Mouse (Mus musculus) MEL-GATA-1-ER (cell line): ENCODE results near the gene Muc5b.
"Not testable (repeated sequence)": the region's sequence is repeated elsewhere in the genome, so short reads cannot be mapped to it uniquely, and the experiment has no call there.

Experiments
- DNase-seq: peaks from one replicate; pipeline ENCODE4 v3.0.0-alpha.2; 2012; ENCODE audit warnings: low read depth; ENCODE audit errors: extremely low read depth

Gene Muc5b

DNA sequence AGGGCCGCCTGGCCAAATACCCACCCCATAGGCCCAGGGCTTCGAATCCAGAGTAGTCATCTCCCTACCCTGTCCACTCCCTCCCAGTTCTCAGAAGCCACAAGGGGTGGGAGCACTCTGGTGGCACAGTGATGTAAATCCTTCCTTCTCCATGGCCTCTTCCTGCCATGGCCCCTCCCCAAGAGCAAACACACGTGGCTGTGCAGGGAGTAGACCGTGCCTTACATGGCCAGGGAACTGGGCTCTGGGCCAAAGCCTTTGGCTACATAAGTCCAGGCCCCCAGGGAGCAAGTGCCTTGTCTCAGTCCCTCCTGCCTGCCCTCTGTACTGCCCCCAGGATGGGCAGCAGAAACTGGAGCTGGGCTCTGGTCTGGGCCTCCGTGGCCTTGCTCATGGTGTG is at the start of gene Muc5b:
Gene Muc5b, plus strand, starts transcription at position 292 of the 400 bp plus-strand sequence.
- DNase-seq: no peak

DNA sequence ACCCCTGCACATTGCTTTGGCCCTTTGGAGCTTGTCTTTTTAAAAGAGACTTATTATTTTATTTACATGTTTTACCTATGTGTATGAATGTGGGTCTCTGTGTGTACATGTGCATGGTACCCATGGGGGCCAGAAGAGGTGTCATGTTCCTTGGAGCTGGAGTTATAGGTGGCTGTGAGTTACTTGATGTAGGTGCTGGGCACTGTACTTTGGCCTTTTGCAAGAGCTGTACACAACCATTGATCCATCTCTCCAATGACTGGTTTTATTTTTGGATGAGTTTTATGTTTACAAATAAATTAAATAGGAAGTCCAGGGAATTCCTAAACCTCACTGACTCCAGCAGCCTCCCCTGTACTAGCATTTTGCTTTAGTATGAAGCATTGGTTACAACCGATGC is 44.6 kb upstream of the Muc5b start:
- no peak for DNase-seq

DNA sequence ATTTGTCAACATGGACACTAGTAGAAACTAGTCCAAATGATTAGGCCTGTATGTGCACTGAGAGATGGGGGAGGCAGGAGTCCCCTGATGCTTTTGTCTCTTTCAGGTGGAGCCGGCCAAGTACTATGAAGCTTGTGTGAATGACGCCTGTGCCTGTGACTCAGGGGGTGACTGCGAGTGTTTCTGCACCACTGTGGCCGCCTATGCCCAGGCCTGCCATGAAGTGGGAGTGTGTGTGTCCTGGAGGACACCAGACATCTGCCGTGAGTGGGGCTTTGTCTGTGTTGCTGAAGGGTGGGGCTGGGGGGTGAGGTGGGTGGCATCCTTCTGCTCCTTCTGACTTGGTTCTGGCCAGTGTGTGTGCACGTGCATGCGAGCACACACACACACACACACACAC is 35.7 kb upstream of the Muc5b start:
- DNase-seq: no peak

DNA sequence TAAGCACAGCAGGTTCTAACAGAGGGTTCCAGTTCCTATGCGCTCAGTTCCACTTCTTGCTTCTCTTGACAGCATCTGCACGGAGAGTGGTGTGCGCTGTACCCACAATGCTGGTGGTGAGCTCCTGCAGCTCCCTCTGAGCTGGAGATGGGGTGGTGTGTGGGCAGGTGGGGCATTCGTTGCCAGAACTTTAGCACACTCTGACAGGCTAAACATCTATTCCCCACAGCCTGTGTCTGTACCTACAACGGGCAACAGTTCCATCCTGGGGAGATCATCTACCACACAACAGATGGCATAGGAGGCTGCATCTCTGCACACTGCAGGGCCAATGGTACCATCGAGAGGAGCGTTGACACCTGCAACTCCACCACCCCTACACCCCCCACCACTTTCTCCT is 33.5 kb upstream of the Muc5b start:
- no peak for DNase-seq

DNA sequence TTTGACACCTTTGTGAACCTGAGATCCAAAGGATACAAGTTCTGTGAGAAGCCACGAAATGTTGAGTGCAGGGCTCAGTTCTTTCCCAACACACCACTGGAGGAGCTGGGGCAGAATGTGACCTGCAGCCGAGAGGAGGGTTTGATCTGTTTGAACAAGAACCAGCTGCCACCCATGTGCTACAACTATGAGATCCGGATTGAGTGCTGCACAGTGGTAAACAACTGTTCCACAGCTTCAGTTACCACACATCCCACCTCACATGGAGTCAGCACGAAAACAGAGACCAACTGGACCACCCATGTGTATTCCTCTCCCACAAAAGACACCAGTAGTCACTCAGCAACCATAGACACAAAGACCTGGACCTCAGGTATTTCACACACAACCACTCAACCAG is 31.0 kb upstream of the Muc5b start:
- not testable (repeated sequence) for DNase-seq

DNA sequence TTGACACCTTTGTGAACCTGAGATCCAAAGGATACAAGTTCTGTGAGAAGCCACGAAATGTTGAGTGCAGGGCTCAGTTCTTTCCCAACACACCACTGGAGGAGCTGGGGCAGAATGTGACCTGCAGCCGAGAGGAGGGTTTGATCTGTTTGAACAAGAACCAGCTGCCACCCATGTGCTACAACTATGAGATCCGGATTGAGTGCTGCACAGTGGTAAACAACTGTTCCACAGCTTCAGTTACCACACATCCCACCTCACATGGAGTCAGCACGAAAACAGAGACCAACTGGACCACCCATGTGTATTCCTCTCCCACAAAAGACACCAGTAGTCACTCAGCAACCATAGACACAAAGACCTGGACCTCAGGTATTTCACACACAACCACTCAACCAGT is 28.9 kb upstream of the Muc5b start:
- DNase-seq: not testable (repeated sequence)

DNA sequence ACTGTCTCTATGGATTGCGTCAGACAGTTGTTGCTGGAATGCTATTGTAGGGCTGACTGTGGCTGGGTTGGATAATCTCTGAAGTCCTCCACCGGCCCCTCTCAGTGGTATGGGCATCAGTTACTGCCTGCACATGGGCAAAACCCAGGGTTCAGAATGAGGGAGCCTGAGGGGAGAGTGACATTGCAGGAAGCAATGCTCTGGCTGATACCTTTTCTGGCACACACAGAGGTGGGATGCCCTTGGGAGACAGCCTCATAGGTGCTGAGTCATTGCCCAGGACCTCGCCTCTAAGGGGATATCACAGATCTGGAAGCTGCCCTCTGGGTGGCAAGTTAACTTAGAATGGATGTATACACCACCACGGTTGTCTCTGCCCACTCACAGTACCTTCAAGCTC is 25.5 kb upstream of the Muc5b start:
- no peak for DNase-seq

DNA sequence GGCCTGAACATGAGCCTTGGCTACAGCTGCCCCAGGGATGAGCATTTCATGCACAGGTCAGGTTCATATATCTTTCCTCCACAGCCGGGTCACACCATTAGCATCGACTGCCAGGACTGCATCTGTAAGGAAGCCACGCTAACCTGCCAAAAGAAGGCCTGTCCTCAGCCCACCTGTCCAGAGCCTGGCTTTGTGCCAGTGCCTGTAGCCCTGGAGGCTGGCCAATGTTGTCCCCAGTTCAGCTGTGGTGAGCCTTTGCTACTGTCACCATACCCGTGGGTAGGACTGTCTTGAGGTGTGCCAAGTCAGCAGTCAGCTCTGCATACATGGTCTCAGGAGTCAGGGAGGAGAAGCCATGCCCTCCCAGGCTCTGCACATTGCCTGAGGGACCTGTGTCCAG is 23.5 kb upstream of the Muc5b start:
- no peak for DNase-seq

DNA sequence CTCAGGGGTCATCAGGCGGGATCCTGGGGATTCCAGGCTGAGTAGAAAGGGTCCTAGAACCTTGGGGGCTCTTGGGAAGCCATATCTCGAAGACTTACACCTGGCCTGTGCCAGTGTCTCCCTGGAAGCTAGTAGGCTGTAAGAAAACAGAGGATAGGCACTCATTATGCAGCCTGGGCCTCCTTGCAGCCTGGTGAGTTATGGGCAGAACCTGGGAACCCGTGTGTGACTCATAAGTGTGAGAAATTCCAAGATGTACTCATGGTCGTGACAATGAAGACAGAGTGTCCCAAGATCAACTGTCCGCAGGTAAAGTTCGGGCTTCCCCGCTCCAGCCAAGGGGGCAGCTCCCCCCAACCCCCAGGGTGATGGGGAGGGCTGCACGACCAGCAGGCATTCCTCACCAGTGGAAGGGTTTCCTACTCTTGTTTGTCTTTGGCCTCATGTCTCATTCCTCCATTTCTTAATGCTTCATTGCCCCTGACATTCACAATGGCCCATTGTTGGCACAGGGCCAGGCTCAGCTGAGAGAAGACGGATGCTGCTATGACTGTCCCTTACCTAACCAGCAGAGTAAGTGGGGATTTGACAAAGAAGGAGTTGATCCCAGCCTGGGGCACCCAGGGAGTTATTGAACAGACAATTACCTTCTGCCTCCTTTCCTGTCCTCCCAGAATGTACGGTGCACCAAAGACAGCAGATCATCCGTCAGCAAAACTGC is 21.4 kb upstream of the Muc5b start:
- DNase-seq: no peak

DNA sequence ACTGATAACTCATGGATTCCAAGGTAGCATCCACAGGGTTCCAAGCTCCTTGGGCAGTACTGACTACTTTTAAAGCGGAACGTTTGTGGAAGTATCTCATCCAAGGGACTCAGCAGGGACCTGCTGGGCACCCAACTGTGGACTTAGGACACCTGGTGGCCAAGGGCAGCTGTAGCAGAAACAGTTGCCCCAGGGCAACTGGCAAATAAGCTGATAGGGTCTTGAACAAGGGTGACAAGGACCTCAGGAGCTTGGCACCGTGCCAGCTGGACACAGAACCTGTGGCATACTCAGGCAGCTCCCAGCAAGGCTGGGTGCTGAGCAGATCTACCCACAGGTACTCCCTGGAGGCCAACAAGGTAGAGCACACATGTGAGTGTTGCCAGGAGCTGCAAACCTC is 20.6 kb upstream of the Muc5b start:
- no peak for DNase-seq

DNA sequence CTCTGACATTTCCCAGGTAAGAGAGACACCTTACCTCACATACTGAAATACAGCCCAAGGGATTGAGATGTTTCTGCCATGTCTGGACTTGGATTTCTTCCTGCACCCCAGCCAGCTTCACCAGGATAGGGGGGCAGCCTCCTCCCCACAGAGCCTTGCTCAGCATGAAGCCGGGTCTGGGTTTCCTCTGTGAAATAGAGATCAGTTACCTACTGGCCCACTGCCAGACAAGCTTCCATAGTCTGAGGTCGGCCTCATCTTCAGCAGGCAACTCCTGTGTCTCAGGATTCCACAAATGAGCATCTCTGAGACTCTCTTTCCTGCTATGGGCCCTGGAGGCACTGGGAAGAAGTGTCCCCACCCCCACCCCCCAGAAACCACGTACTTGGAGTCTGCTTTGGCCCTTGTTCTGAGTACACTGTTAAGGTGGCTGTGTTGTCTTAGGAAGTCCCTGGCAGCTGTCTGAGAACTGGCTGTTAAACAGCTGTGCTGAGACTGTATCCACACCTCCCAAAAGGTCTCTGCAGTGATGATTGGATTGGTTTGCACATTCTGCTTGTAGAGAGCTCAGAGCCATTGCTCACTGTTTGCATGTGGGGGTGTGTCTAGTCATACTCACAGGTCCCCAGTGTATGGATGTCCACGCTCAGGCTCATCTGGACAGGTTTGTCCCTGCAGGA is 16.1 kb upstream of the Muc5b start:
- no peak for DNase-seq

DNA sequence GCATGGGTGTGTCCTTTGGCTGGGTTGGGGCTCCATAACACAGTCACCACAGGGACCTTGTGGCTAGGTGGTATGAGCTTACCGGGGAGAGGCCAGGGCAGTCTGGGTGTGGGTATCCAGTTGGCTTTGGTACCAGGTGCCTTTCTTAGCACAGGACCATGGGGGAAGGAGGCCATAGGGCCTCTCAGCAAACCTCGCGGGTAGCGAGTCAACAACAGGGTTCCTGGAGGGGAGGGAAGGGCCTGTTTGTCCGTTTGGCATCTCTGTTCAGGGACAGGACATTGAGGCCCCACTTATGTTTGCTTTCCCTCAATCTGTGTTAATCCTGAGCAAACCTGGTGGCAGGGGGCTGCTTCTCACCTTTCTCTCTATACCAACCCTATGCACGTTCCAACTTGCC is 15.2 kb upstream of the Muc5b start:
- no peak for DNase-seq

DNA sequence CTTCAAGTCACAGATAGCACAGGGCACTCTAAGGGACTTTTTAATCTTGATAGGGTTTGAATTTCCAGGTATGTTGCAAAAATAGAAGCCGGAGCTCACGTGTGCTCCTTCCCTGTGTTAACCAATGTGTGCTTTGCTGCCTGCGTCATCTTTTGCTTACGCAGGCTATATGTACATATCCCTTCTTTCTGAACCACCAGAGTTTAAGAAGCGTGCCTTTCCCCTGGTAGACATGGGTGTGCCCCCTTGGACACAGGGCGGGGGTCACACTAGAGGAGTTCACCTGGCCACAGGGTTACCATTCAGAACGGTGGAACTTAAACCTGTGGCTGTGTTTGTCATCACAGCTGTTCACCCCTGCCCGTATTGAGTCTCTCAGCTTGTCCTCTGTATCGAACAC is 14.5 kb upstream of the Muc5b start:
- DNase-seq: no peak

DNA sequence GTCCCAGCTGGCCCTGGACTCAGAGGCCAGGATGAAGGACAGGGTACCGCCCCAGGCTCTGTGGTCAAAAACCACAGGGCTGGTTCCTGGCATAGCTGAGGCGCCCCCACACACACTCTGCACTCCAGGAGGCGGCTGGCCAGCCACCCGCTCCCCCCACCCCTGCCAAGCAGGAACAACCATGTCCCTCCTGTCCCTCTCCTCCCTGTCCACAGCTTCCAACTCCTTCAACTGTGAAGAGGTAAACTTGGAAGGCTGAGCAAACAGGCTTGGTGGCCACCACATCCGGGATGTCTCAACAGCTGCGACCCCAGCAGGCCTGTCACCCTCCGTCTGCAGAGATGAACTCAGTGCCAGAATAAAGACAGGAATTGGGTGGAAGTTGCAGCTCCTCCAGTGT is 2.9 kb upstream of the Muc5b start:
- DNase-seq: no peak

DNA sequence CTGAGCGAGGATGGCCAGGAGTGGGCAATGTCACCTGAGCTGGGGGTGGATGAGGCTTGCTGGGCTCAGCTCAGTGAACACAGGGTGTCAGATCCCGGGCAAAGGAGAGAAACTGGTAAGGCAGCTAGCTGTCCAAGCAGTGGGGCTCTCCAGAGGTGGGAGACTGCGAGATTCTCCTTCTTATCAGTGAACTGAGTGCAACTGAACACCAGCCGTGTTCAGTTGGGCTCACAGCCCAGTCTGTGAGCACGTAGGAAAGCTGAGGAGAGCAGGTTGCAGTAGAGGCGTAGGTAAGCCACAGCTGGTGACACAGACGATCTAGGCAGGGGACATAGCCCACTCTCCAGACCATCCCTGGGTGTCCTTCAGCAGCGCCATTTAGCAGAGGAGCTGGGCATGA is 2.4 kb upstream of the Muc5b start:
- DNase-seq: no peak

DNA sequence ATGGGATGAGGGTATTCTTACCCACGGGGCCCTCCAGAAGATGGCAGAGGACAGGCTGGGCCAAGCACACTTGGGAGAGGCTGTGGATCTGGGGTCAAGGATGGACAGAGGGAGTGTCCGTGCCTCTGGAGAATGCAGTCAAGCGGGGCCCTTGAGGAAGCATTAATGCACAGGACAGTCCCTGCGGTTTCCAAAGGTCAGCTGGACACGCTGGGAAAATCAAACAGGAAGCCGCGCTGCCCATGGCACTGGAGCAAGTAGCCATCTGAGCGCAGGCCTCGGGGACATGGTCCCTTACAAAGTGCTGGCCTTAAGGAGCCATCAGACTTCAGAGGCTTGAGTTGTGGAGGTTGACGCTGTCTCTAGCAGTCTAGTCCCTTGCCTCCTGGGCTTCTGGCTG is 1.5 kb downstream of the Muc5b start:
- DNase-seq: no peak

DNA sequence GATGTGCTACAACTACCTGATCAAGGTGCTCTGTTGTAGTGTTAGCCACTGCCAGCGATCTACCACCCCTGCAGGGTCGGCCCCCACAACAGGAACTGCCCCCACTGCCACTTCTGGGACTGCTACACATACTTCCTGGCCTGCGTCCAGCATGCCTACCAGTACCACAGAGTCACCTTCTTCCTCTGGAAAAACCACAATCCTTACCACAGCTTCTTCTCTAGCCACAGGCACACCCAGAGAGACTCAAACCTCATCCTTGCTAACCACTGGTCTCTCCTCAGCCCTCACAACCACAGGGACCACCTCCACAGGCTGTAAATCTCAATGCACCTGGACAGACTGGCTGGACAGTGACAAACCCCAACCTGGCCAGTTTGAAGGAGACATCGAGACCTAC is 22.2 kb downstream of the Muc5b start:
- no peak for DNase-seq

DNA sequence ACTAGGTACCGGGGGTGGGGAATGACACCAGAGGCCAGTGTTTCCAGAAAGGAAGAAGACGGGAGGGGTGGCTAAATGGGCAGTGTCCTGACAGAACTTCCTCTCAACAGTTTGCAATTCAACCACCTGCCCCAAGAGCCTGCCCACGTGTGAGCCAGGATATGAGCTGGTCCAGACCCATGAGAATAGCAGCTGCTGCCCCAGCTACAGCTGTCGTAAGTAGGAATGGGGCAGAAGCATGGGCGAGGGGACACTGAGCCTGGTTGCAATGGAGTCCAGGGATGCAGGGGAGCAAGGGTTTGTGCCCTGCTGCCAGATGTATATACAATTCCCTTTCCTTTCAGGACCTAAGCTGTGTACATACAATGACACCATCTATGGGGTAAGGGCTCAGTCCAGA is 30.8 kb downstream of the Muc5b start:
- no peak for DNase-seq

DNA sequence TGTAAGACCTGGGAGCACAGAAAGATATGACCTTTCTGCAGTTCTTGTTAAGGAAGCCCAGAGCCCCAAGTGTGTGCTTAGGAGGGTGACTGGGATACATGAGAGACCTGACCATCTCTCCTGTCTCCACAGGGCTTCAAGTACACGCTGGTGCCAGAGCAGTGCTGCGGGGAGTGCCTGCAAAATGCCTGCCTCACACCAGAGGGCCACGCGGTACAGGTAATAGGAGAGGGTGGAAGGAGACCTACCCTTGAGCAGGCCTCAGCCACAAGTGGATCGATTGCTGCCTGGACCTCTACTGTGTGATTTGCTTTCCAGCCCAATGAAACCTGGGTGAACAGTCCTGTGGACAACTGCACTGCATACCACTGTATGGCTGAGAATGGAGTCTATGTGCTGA is 31.7 kb downstream of the Muc5b start:
- DNase-seq: no peak

DNA sequence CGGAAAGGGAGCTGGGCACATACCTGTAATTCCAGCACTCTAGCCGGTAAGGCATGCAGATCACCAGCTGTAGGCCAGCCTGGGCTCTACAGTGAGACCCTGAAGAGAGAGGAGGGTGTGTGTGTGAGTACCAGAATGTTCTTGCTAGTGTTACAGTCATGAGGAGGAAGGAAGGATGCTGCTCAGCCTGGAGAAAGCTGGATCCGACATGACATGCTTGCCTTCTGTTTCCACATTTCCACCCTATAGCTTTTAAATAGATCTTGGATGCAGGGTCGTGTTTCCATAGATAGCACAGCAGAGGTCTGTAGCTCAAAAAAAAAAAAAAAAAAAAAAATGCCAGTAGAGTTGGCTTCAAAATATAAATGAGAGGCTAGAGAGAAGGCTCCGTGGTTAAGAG is 36.0 kb downstream of the Muc5b start:
- no peak for DNase-seq

DNA sequence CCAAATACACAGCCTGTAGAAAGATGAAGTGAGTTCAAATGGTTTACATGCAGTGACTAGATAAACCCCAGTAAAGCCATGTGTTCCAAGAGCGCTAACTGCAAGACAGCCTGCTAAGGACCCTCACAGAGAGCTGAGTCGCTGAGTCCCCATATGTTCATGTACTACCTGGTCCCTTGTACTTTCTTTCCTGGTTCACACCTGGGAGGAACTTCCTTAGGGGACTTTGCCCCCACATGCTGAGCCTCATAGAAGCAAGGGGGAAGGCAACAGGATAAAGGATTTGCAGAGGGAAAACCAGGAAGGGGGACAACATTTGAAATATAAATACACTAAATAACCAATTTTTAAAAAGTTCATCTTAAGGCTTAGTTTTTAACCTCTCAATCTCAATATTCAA is 39.9 kb downstream of the Muc5b start:
- no peak for DNase-seq

DNA sequence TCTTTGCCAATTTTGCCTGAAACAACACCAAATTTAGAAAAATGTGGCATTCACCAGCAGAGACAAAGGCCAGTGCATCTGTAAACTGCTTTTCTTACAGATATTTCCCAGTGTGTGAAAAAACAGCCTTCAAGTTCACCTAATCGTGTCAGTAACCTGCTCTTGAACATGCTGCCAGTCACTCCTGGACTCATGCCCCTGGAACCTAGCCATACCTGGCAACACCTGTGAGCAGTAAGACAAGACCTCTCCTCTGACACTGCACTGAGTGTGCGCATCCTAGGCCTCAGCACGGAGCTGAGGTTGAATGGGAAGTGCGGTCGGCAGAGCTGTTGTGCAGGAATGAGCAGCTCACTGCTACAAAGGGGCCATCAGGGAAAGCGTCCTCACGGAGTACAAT is 53.3 kb downstream of the Muc5b start:
- DNase-seq: no peak

DNA sequence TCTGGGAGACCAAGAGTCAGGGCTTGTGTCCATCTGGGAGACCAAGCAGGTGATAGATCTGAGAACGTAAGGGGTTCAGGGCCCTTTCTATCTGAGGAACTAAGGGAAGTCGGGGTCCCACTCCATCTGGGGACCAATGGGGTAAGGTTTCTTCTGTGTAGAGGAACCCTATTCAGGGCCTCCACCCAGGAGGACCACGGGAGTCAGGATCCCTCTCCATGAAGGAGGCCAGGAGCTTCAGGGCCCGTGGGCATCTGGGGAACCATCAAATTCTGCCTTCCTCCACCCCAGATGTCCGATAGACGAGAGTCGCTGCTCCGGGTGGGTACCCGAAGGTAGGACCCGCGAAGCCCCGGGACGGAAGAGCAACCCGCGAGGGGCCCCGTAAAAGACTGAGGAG is 63.0 kb downstream of the Muc5b start:
- DNase-seq: no peak
